Mouse (Mus musculus) embryonic facial prominence, embryonic 15.5 days (tissue): ENCODE measurements around the gene Gramd1a. TPM values are rescaled to one million over a fixed set of nuclear protein-coding genes. Genes with fewer than 3 reads are reported as not detected.
A peak's percentile ranks its signal among the peaks of the same experiment; 100 is the strongest.

ENCODE experiments used
- ATAC-seq: fragments of 200-750 bp; cut with Nextera tagmentation; 2 replicates; pipeline ENCODE4 v1.8.0; 2017; ENCODE audit warnings: low read depth, moderate TSS enrichment; ENCODE audit not compliant: insufficient number of reproducible peaks, low FRiP score, low TSS enrichment
- H3K27ac ChIP-seq: fragments of 300-500 bp; sonication (generic); replicated peaks from 2 replicates; pipeline ENCODE4 v1.5.1; 2015; ENCODE audit warnings: mild to moderate bottlenecking, inconsistent platforms
- H3K27me3 ChIP-seq: fragments of 300-500 bp; sonication (generic); 2 replicates; pipeline ENCODE4 v1.6.1; 2015; ENCODE audit warnings: inconsistent platforms
- H3K36me3 ChIP-seq: fragments of 300-500 bp; sonication (generic); 2 replicates; pipeline ENCODE4 v1.6.1; 2015; ENCODE audit warnings: mild to moderate bottlenecking, inconsistent platforms
- H3K4me1 ChIP-seq: fragments of 300-500 bp; sonication (generic); 2 replicates; pipeline ENCODE4 v1.6.1; 2015; ENCODE audit warnings: inconsistent platforms
- H3K4me2 ChIP-seq: fragments of 300-500 bp; sonication (generic); replicated peaks from 2 replicates; pipeline ENCODE4 v1.6.1; 2015; ENCODE audit warnings: mild to moderate bottlenecking, inconsistent platforms
- H3K4me3 ChIP-seq: fragments of 300-500 bp; sonication (generic); replicated peaks from 2 replicates; pipeline ENCODE4 v1.5.1; 2015; ENCODE audit warnings: mild to moderate bottlenecking, inconsistent platforms
- H3K9ac ChIP-seq: fragments of 300-500 bp; sonication (generic); 2 replicates; pipeline ENCODE4 v1.6.1; 2015; ENCODE audit warnings: inconsistent platforms
- H3K9me3 ChIP-seq: fragments of 300-500 bp; sonication (generic); replicated peaks from 2 replicates; pipeline ENCODE4 v1.6.1; 2016; ENCODE audit warnings: inconsistent platforms
- WGBS: fragments of 180-500 bp; shearing (Covaris S2); methylation state at CpG from one replicate; pipeline ENCODE4 v1.1.7; 2015; 5-methylcytosine and 5-hydroxymethylcytosine counted together
- polyA plus RNA-seq: library from polyadenylated mRNA; unstranded; fragments of >200 nt; fragmentation: Nextera tagmentation; extraction: Ambion mirVana; gene quantifications from 2 replicates; pipeline ENCODE4 v1.2.1, GENCODE M21; 2015

The Gramd1a gene
- polyA plus RNA-seq, 1 experiment from 2014 or later = 75.2 TPM

DNA sequence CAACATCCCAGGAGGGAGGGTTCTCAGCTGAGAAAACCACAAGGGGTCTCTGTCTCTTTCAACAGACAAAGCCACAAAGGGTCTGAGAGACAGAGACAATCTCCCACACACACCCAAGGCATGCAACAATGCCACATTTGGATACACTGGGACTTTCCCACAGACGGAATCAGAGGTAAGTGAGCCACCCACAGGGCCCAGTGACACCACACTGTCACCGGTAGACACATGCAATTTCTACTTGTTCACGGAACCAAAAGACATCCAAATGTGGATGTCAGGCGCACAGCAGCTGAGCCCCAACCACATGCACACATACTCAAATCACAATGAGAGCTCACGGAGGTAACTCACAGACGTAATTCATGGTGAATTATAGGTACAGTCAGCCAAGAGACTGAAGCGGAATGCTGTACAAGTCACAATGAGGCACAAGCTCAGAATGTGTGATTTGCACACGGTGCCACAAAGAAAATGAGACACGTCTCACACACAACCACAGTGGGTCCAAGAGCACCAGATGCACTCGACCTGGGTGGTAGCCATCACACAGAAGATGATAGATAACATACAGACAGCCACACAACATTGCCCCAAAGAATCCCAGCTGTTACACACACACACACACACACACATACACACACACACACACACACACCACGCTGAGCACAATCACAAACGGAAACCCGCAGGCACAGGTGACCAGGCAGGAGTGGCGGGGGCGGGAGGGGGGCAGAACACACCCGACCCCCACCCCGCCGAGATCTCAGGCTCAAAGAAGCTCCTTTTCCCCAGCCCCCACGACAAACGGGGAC is 5.7 kb downstream of the Gramd1a start:
- Histone ChIP-seq H3K27me3 (no peaks in the 10 kb centered on the region), H3K36me3 (no peaks in the 10 kb centered on the region), H3K27ac (peak overlapping the region; percentile 96), H3K4me1 (peaks cover 40% of the 10 kb centered on the region), H3K9me3 (no peaks in the 10 kb centered on the region), H3K4me3 (peak overlapping the region; percentile 87), H3K9ac (peak overlapping the region; percentile 96), H3K4me2 (peak overlapping the region; percentile 66)
- no peak for ATAC-seq
- 1% methylated on average over 20 of the region's 20 CpGs for WGBS

DNA sequence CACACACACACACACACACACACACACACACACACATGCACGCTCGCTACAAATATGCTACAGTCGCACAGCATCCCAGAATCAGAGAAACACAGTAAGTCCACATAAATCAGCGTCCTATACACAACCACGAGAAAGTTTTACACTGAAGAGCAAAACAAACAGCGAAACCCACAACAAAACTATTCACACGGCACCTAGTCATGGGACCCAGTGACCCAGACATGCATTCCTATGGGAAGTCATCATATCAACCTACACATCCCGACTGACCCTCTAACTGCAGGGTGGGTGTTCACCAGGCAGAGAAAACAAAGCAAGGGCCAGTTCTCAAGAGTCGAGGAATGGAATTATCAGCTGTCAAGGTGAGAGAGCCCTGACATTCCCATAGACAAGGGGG is 6.4 kb downstream of the Gramd1a start:
- ATAC-seq = no peak
- 25% methylated on average over 9 of the region's 9 CpGs for WGBS
- Histone ChIP-seq H3K4me3 (peak overlapping the region; percentile 87), H3K36me3 (no peaks in the 10 kb centered on the region), H3K27ac (peak overlapping the region; percentile 96), H3K4me2 (peak overlapping the region; percentile 66), H3K9ac (peak overlapping the region; percentile 96; the same call in 1 of the 2 replicates), H3K27me3 (no peaks in the 10 kb centered on the region), H3K4me1 (peaks cover 40% of the 10 kb centered on the region), H3K9me3 (no peaks in the 10 kb centered on the region)

DNA sequence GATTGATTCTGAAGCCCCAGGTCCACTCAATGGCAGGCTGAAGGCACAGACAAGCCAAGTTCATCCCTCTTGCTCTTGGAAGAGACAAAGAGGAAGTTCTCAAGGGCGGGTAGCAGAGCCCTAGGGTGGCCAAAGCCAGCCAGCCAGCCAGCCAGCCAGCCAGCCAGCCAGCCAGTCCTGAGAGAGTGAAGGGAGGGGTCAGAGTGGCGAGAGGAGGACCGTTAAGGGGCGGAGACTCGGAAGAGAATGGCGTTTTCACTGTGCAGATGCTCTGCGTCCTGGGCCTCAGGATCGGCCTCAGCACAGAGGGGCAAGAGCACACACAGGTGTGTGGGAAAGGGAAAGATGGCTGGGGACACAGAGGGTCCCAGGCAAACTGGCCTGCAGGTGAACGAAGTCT is 6.9 kb downstream of the Gramd1a start:
- peaks cover 40% of the 10 kb centered on the region for H3K4me1 ChIP-seq

DNA sequence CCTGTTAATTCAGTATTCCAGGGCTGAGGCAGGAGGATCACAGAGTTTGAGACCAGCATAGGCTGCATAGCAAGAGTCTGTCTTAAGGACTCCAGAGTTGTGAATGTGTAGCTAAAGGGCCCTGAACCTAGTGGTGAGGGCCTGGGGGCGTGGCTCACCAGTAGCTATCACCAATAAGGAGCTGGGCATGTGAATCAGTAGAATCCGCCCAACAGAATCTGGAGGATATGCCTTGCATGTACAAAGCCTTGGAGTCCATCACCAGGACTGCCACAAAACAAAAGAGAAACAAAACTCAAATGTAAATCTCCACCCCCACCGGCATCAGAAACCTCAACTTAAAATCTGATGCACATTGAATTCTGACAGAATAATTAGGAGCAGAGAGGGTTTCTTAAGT is 7.6 kb downstream of the Gramd1a start:
- Histone ChIP-seq H3K4me2 (peak overlapping the region; percentile 66), H3K4me1 (peaks cover 40% of the 10 kb centered on the region), H3K9me3 (no peaks in the 10 kb centered on the region), H3K27me3 (no peaks in the 10 kb centered on the region), H3K27ac (peak overlapping the region; percentile 96), H3K36me3 (peaks cover 8% of the 10 kb centered on the region), H3K4me3 (peak overlapping the region; percentile 87), H3K9ac (no peak overlapping the region)
- ATAC-seq = no peak
- 46% methylated on average over 3 of the region's 3 CpGs for WGBS

More for the DNA sequence above, 6.9 kb downstream of the Gramd1a start:
- Histone ChIP-seq H3K27ac (peak overlapping the region; percentile 96), H3K4me3 (peak overlapping the region; percentile 87), H3K9me3 (no peaks in the 10 kb centered on the region), H3K36me3 (peaks cover 1% of the 10 kb centered on the region), H3K27me3 (no peaks in the 10 kb centered on the region), H3K9ac (peak overlapping the region; percentile 5; the same call in 1 of the 2 replicates), H3K4me2 (peak overlapping the region; percentile 66)
- ATAC-seq = no peak
- 9% methylated on average over 9 of the region's 9 CpGs for WGBS

DNA sequence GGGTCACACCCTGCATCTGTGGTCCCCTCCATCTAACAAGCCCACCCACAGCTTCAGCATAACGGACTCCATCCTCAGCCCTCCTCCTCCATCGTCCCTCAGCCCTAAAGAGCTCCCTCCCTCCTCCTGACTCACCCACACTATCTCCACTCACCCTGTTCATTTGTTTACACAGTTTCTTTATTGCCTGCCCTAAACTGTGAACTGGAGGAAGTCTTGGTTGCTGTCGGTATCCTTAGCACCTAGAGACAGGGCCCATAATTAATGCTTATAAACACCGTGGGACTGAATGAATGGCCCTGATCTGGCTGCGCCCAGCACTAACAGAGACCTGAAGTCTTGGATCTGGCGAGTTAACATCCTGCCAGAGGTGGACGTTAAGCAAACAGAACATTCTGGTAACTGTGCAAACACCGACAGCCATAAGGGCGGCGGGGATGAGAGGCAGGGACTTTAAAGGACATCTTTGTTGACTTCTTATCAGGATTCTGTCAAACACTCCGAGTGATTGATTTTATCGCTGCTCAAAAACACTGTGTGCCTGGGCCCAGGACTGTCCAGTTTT is 10.0 kb downstream of the Gramd1a start:
- Histone ChIP-seq H3K9me3 (no peaks in the 10 kb centered on the region), H3K9ac (no peak overlapping the region), H3K4me3 (no peak overlapping the region), H3K36me3 (peaks cover 32% of the 10 kb centered on the region), H3K27ac (no peak overlapping the region), H3K4me1 (peaks cover 30% of the 10 kb centered on the region), H3K4me2 (no peak overlapping the region), H3K27me3 (no peaks in the 10 kb centered on the region)
- no peak for ATAC-seq
- WGBS = 90% methylated on average over 12 of the region's 12 CpGs

DNA sequence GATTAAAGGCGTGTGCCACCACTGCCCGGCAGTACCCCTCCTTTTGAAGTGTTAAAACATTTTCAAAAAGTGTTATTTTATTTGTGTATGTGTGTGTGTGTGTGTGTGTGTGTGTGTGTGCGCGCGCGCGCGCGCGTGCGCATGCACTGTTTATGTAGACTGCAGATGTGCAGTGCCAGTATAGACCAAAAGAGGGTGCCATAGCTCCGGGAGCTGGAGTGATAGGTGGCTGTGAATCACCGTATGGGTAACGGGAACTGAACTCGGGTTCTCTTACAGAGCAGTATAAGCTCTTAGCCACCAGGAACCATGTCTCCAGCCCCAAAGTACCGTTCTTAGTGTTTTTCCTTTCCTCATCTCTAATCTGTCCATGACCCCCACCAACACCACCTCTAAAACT is 10.8 kb downstream of the Gramd1a start:
- 96% methylated on average over 16 of the region's 16 CpGs for WGBS
- no peak overlapping the region for H3K4me2 ChIP-seq
- H3K4me1 ChIP-seq = peaks cover 29% of the 10 kb centered on the region
- no peaks in the 10 kb centered on the region for H3K9me3 ChIP-seq
- H3K4me3 ChIP-seq = no peak overlapping the region
- H3K27ac ChIP-seq = no peak overlapping the region
- H3K27me3 ChIP-seq = no peaks in the 10 kb centered on the region
- ATAC-seq = no peak
- no peak overlapping the region for H3K9ac ChIP-seq
- peaks cover 39% of the 10 kb centered on the region for H3K36me3 ChIP-seq

DNA sequence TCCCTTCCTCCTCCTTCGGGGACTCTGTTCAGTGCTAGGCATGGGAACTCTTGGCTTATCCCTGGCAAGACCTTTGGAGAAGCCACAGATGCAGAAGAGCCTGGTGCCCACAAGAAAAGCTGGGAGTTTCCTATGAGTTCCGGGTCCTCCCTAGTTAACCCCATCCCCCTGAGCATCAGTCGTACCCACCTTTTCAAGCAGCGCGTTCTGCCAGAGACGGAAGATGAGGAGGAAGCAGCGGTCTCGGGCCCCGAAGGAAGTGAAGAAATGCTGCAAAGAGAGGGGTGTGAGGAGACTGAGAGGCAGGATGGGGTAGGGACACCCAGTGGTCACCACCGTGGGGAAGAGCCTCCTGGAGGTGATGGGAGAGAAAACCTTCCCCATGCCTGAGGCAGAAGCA is 14.8 kb downstream of the Gramd1a start:
- 90% methylated on average over 10 of the region's 10 CpGs for WGBS

DNA sequence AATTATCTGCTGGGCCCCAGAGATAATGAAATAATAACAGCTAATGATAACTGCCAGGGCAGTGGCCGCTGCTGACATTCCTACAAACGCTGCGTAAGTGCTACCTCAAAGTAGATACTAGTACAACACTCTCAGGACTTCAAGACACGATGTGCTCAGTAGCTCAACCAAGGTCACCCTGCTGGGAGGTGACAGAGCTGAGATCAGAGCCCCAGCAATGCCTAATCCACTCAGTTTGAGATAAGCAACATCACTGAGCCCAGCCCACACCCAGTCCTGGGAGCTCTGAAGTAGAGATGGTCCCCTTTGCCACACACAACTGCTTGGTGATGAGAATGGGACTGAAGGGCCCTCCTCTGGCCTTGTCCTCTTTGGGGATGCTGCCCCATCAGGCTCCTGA is 15.4 kb downstream of the Gramd1a start:
- Histone ChIP-seq H3K9ac (no peak overlapping the region), H3K4me2 (no peak overlapping the region), H3K36me3 (peaks cover 85% of the 10 kb centered on the region), H3K27ac (no peak overlapping the region), H3K9me3 (no peaks in the 10 kb centered on the region), H3K4me1 (no peaks in the 10 kb centered on the region), H3K27me3 (no peaks in the 10 kb centered on the region), H3K4me3 (no peak overlapping the region)
- no peak for ATAC-seq
- WGBS = 81% methylated on average over 4 of the region's 4 CpGs

More for the DNA sequence above, 14.8 kb downstream of the Gramd1a start:
- ATAC-seq = no peak
- H3K27ac ChIP-seq = no peak overlapping the region
- no peaks in the 10 kb centered on the region for H3K27me3 ChIP-seq
- H3K9ac ChIP-seq = no peak overlapping the region
- no peaks in the 10 kb centered on the region for H3K9me3 ChIP-seq
- H3K4me1 ChIP-seq = no peaks in the 10 kb centered on the region
- H3K4me2 ChIP-seq = no peak overlapping the region
- H3K4me3 ChIP-seq = no peak overlapping the region
- H3K36me3 ChIP-seq = peaks cover 79% of the 10 kb centered on the region

DNA sequence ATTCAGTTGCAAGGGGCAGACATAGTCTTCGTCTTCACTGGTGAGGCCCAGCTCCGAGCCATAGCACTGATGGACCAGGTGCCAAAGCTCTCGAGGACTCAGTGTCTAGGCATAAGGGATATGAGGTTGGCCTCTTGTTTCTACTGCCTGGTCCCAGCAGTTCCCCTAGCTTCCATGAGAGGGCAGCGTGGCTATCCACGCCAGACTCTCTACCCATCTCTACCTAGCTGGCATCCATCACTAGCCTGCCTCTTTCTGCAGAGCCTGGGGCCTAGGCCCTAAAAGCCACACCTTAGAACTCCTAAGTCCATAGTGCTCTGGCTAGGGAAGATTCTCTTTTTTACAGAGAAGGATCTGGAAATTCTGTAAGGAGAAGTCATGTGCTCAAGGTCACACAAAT is 15.9 kb downstream of the Gramd1a start:
- 54% methylated on average over 5 of the region's 5 CpGs for WGBS
- Histone ChIP-seq H3K4me3 (no peak overlapping the region), H3K4me1 (no peaks in the 10 kb centered on the region), H3K4me2 (no peak overlapping the region), H3K9me3 (no peaks in the 10 kb centered on the region), H3K36me3 (peaks cover 90% of the 10 kb centered on the region), H3K9ac (no peak overlapping the region), H3K27ac (no peak overlapping the region), H3K27me3 (no peaks in the 10 kb centered on the region)
- no peak for ATAC-seq

DNA sequence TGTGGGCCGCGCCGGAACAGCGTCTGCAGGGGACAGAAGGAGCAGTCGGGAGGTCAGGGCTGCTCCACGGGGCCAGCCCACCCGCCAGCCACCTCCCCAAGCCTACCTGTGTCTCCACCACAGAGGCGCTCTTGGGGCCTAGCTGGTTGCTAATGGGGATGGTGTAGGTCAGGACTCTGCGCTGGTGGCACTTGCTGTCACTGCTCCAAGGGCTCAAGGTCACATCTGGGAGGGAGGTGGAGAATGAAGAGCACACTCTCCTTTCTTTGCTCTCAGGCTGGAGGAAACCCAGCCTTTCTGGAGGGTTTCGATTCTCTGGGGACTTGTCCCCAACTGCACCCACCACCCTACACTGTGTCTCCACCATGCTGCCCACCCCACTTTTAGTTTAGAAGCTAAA is 20.0 kb downstream of the Gramd1a start:
- Histone ChIP-seq H3K4me2 (no peak overlapping the region), H3K27me3 (no peaks in the 10 kb centered on the region), H3K4me1 (0 out of 2 replicates have a peak, but pooled peaks cover 4% of the 10 kb centered on the region), H3K27ac (no peak overlapping the region), H3K4me3 (no peak overlapping the region), H3K9me3 (no peaks in the 10 kb centered on the region), H3K9ac (no peak overlapping the region), H3K36me3 (peaks cover 99% of the 10 kb centered on the region)
- 91% methylated on average over 10 of the region's 10 CpGs for WGBS
- no peak for ATAC-seq

DNA sequence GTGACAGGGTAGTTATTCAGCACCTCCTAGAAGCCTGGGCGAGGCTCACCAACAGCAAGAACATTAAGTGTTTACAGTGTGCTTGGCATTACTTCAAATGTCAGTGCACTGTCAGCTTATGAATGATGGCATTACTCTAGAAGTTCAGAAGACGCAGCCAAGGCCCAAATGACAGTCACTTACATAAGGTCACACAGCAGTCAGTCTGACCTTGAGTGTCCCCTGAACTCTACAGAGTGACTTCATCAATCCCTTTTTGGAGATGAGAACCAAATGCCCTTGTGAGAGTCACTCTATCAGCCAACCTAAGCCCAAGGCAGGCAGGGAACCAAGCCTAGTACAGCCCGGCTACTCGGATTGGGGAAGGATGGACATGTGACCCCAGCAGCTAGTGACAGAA is 23.8 kb downstream of the Gramd1a start:
- WGBS = 82% methylated on average over 4 of the region's 4 CpGs
- Histone ChIP-seq H3K27me3 (no peaks in the 10 kb centered on the region; the same call in 1 of the 2 replicates), H3K4me1 (peaks cover 12% of the 10 kb centered on the region), H3K4me2 (no peak overlapping the region), H3K4me3 (no peak overlapping the region), H3K27ac (no peak overlapping the region), H3K36me3 (peaks cover 82% of the 10 kb centered on the region), H3K9ac (no peak overlapping the region), H3K9me3 (no peaks in the 10 kb centered on the region)
- no peak for ATAC-seq
